Mouse (Mus musculus) neural tube, embryonic 11.5 days (tissue): ENCODE data around the gene Ttll8. TPM values are rescaled to one million over a fixed set of nuclear protein-coding genes. Genes with fewer than 3 reads are reported as not detected.

Experiments used
- ATAC-seq: fragments of 200-750 bp; cut with Nextera tagmentation; 2 replicates; pipeline ENCODE4 v1.8.0; 2017; ENCODE audit warnings: moderate number of reproducible peaks, mild to moderate bottlenecking, moderate TSS enrichment, moderate library complexity; ENCODE audit not compliant: insufficient read depth, low FRiP score, low TSS enrichment
- DNase-seq: peaks from one replicate; pipeline ENCODE4 v3.0.0-alpha.2; 2015; ENCODE audit warnings: low spot score
- H3K27ac ChIP-seq: fragments of 300-500 bp; sonication (generic); 2 replicates; pipeline ENCODE4 v1.5.1; 2014; ENCODE audit warnings: low read depth, mild to moderate bottlenecking, low read length
- H3K27me3 ChIP-seq: fragments of 300-500 bp; sonication (generic); 2 replicates; pipeline ENCODE4 v1.6.1; 2014; ENCODE audit warnings: mild to moderate bottlenecking, low read length, mixed read lengths; ENCODE audit not compliant: control insufficient read depth, insufficient read depth
- H3K36me3 ChIP-seq: fragments of 300-500 bp; sonication (generic); 2 replicates; pipeline ENCODE4 v1.6.1; 2014; ENCODE audit warnings: mild to moderate bottlenecking, low read length, moderate library complexity, mixed read lengths; ENCODE audit not compliant: control insufficient read depth, insufficient read depth
- H3K4me1 ChIP-seq: fragments of 300-500 bp; sonication (generic); 2 replicates; pipeline ENCODE4 v1.6.1; 2014; ENCODE audit warnings: low read length, mixed read lengths; ENCODE audit not compliant: control insufficient read depth, insufficient read depth
- H3K4me2 ChIP-seq: fragments of 300-500 bp; sonication (generic); 2 replicates; pipeline ENCODE4 v1.6.1; 2014; ENCODE audit warnings: low read depth, mild to moderate bottlenecking, moderate library complexity
- H3K4me3 ChIP-seq: fragments of 300-500 bp; sonication (generic); 2 replicates; pipeline ENCODE4 v1.5.1; 2014; ENCODE audit warnings: low read depth, low read length
- H3K9ac ChIP-seq: fragments of 300-500 bp; sonication (generic); 2 replicates; pipeline ENCODE4 v1.6.1; 2014; ENCODE audit warnings: mild to moderate bottlenecking, low read length
- H3K9me3 ChIP-seq: fragments of 300-500 bp; sonication (generic); 2 replicates; pipeline ENCODE4 v1.6.1; 2016; ENCODE audit warnings: low read length; ENCODE audit not compliant: control insufficient read depth
- WGBS: fragments of 180-500 bp; shearing (Covaris S2); extraction: QIAGEN DNeasy Blood & Tissue Kit; methylation state at CpG from one replicate; pipeline ENCODE4 v1.1.7; 2014; 5-methylcytosine and 5-hydroxymethylcytosine counted together
- polyA plus RNA-seq: library from polyadenylated mRNA; unstranded; fragments of >200 nt; fragmentation: Nextera tagmentation; extraction: Ambion mirVana; gene quantifications from 2 replicates; pipeline ENCODE4 v1.2.1, GENCODE M21; 2014

Gene Ttll8
- polyA plus RNA-seq, 1 experiment from 2014 or later: not detected

DNA sequence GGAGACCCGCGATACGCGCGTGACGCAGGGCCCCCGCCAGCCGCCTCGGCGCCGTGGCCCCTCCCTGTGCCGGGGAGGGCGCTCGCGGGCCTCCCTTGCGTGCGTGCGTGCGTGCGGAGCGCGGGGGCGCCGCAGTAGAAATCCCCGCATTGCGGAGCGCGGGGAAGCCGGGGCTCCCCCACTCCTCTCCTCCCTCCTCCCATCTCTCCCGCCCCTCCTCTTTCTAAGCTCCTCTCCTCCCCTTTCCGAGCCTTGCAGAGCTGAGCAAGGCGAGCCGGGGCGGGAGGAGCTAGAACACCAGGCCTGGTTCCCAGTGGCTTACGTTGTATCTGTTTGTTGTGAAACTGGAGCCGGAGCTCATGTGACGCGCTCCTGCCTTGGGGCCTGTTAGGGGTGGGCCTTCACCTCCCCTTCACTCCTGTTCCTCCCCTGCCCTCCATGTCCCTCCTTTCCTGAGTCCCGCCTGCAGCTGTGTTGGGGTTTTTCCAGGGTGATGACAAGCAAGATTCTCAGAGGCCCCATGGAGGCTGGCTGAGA lies 90.5 kb downstream of the Ttll8 start:
- ATAC-seq (peak; percentile 66), DNase-seq (peak; percentile 87)
- WGBS: under 1% methylated on average over 34 of the region's 39 CpGs
- Histone ChIP-seq H3K9ac (peak overlapping the region; percentile 82), H3K9me3 (no peaks in the 10 kb centered on the region), H3K27ac (0 out of 2 replicates have a peak overlapping the region, but pooled peaks have one; percentile 8), H3K4me2 (peak overlapping the region; percentile 84), H3K27me3 (no peaks in the 10 kb centered on the region), H3K4me1 (peaks cover 12% of the 10 kb centered on the region), H3K4me3 (peak overlapping the region; percentile 94), H3K36me3 (peaks cover 7% of the 10 kb centered on the region)

DNA sequence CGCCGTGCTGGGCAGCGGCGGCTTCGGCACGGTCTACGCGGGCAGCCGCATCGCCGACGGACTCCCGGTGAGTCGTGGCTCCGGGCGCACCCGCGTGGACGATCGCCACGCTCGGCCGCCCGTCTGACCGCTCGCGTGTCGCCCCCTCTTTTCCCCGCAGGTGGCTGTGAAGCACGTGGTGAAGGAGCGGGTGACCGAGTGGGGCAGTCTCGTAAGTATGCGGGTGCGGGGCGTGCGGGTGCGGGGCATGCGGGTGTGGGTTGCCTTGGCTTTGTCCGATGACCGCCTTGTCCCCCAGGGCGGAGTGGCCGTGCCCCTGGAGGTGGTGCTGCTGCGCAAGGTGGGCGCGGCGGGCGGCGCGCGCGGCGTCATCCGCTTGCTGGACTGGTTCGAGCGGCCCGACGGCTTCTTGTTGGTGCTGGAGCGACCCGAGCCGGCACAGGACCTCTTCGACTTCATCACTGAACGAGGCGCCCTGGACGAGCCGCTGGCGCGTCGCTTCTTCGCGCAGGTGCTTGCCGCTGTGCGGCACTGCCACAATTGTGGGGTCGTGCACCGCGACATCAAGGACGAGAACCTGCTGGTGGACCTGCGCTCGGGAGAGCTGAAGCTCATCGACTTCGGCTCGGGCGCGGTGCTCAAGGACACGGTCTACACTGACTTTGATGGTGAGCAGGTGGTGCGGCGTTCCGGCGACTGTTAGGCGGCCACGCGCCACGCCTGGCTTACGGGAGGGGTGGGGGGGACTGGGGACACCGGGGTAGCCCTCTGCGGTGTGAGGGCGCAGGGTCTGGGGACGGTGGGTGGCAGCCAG lies 91.1 kb downstream of the Ttll8 start:
- Histone ChIP-seq H3K4me1 (peaks cover 12% of the 10 kb centered on the region), H3K9ac (peak overlapping the region; percentile 82), H3K4me2 (peak overlapping the region; percentile 84), H3K27ac (peak overlapping the region; percentile 96), H3K4me3 (peak overlapping the region; percentile 94), H3K36me3 (peaks cover 7% of the 10 kb centered on the region), H3K9me3 (no peaks in the 10 kb centered on the region), H3K27me3 (no peaks in the 10 kb centered on the region)
- 0 out of 2 replicates have a peak, but pooled peaks have one; percentile 17 for ATAC-seq
- WGBS: under 1% methylated on average over 83 of the region's 98 CpGs
- DNase-seq: peak; percentile 53

DNA sequence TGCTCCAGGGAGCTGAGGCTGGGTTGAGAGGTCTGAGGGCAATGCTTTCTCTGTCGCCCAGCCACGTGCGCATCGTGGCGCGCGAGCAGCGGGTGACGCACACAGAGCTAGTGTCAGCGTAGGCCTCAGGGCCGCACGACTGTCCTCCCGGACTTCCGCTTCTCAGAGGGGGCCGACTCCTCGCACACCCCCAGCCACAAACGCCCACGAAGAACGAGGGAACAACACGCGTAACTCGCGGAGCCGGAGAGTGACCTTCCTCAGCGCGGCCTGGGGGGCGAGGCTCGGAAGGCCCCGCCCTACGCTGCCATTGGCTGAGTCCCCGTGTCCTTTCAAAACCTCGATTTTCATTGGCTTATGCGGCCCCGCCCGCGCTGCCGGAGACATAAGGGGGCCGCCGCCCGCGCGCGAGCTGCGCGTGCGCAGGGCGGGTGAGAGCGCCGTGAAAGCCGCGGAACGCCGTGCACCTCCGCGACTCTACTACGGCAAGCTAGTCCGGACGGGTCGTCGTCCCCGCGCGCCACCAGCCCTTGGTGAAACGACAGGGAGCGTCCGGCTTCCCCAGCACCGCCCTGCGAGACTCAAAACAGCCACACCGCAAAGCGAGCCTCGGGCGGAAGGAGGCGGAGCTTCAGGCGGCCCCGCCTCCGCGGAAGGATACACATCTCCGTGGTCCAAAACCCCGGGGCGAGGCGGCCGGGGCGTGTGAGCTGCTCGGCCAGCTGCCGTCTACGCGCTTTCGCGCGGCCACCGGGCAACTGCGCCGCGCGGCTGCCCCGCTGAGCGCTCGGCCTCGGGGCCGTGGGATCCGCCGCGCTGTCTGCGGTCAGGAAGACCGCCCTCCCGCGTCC lies 92.2 kb downstream of the Ttll8 start, which contains the start of gene Pim3:
TSS of gene Pim3 (plus strand) at position 415 of the 851 bp plus-strand sequence.
- DNase-seq: peak; percentile 98
- Histone ChIP-seq H3K9ac (peak within 1 kb of the TSS; percentile 82), H3K27me3 (no peaks in the 10 kb centered on the region), H3K4me3 (peak within 1 kb of the TSS; percentile 94), H3K4me1 (peaks cover 12% of the 10 kb centered on the region), H3K27ac (peak within 1 kb of the TSS; percentile 96), H3K36me3 (peaks cover 7% of the 10 kb centered on the region), H3K4me2 (peak within 1 kb of the TSS; percentile 84), H3K9me3 (no peaks in the 10 kb centered on the region)
- peak; percentile 86 for ATAC-seq
- under 1% methylated on average over 107 of the region's 107 CpGs for WGBS

DNA sequence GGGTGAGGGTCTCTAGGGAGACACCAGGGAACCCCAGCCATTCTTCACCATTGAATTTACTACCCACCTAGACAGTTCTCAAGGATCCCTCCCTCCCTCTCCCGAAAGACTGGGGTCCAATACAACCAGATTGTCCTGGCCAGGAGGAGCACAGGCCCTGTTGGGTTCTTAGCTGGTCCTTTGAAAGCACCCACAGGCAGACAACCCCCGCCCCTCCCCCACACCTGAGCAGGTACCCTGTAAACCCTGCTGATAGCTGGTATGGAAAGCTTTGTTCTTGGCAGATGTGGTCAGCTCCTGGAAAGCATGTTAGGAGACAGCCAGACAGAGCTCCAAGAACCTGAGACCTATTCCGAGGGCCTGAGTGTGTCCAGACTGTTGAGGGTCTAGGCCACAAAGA lies 93.4 kb downstream of the Ttll8 start:
- Histone ChIP-seq H3K4me1 (peaks cover 12% of the 10 kb centered on the region), H3K4me3 (no peak overlapping the region), H3K36me3 (peaks cover 7% of the 10 kb centered on the region), H3K9me3 (no peaks in the 10 kb centered on the region), H3K4me2 (no peak overlapping the region), H3K27ac (no peak overlapping the region), H3K27me3 (no peaks in the 10 kb centered on the region), H3K9ac (no peak overlapping the region)
- no peak for ATAC-seq
- WGBS: 90% methylated on average over 3 of the region's 3 CpGs
- DNase-seq: no peak

DNA sequence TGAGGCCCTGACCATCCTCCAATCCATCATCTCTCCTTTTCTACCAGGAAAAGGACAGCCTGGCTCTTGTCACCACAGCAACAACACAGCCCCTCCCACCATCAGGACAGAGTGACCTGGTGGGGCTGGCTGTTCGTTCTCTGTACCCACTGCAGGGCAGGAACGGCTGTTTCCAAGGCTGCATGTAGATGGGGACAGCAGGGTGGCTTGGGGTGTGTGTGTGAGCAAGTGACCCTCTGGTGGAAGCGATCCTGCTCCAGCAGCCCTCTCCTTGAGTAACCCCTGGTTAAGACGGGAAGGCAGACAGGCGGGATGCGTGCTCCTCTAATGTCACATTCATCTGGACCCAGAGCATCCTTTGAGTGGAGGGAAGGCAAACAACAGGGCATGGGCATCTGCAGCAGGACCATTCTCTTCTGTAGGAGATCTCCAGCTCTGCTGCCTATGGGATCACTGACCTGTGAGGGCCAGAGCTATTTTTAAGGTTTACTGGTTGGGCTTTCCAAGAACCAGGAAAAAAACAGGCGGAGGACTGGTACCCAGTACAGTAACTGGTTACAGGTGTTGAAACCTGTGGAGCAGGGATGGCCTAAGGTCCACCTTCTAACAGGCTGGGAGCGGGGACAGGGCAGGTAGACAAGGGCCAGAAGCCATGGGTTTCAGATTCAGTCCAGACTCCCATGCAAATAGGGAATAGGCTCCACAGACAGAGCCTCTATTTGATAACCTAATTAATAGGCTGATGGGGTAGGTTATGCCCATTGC lies 94.8 kb downstream of the Ttll8 start:
- Histone ChIP-seq H3K9me3 (no peaks in the 10 kb centered on the region), H3K4me2 (no peak overlapping the region), H3K4me1 (peaks cover 7% of the 10 kb centered on the region), H3K36me3 (peaks cover 2% of the 10 kb centered on the region), H3K27me3 (no peaks in the 10 kb centered on the region), H3K4me3 (no peak overlapping the region), H3K27ac (no peak overlapping the region), H3K9ac (no peak overlapping the region)
- ATAC-seq (no peak), DNase-seq (no peak)
- 73% methylated on average over 8 of the region's 8 CpGs for WGBS

DNA sequence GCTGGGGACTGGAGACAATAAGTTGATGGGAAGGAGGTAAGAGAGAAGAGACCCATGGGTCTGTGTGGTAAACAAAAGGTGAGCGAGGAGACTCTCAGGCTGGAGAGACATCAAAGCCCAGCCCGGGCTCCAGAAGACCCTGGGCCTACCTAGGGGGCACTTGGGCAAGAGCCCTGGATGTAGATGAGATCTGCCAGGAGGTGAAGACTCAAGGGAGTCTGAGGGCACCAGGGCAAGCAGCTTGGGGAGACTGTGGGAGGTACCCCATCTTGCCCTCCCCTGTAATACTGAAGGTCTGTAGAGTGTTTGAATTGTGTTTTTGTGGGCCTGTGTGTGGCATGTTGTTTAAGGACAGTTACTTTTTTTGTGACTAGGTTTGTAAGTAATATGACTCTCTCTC lies 95.5 kb downstream of the Ttll8 start:
- H3K27me3 ChIP-seq: no peaks in the 10 kb centered on the region
- WGBS: 63% methylated on average over 2 of the region's 2 CpGs
- no peak overlapping the region for H3K9ac ChIP-seq
- no peaks in the 10 kb centered on the region for H3K9me3 ChIP-seq
- H3K36me3 ChIP-seq: no peaks in the 10 kb centered on the region
- H3K4me2 ChIP-seq: no peak overlapping the region
- no peak for DNase-seq
- H3K4me3 ChIP-seq: no peak overlapping the region
- no peak for ATAC-seq
- no peaks in the 10 kb centered on the region for H3K4me1 ChIP-seq
- H3K27ac ChIP-seq: no peak overlapping the region

DNA sequence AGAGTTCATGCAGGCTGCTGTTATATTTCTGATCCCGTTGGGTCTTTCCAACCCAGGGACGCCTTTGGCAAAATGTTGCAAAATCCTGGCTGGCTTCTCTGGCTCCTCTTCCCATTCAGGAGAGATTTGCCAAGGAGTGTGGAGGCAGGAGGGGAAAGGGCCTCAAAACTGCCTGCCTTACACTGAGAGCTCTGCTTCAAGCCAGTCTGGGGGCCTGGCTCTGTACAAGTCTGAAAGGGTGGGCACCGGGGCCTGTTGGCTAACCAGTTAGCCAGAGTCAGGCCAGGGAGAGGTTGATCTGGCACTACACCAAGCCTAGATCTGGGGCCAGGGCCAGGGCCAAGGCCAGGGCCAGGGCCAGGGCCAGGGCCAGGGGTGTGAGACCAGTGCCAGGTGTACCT lies 96.1 kb downstream of the Ttll8 start:
- Histone ChIP-seq H3K36me3 (no peaks in the 10 kb centered on the region), H3K4me1 (no peaks in the 10 kb centered on the region), H3K9ac (no peak overlapping the region), H3K4me3 (no peak overlapping the region), H3K27ac (no peak overlapping the region), H3K4me2 (no peak overlapping the region), H3K9me3 (no peaks in the 10 kb centered on the region), H3K27me3 (no peaks in the 10 kb centered on the region)
- WGBS: 93% methylated on average over 3 of the region's 3 CpGs
- DNase-seq (no peak), ATAC-seq (no peak)

DNA sequence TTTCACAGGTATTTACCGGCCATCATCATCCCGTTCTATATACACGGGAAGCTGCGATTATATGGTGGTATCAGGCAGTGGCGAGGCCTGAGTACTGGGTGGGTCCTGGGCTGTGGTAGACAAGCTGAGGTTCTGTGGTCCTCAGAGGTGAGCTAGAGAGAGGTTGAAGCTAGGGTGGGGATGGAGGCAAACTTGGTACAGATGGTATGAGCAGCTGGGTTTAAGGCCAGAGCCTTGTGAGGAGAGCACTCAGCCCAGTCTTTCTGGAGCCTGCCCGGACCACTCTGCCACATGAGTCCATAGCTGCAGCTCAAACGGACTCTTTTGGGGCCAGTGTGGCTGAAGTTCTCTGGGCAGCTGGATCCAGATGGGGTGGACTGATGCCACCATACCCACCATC lies 96.9 kb downstream of the Ttll8 start:
- Histone ChIP-seq H3K9ac (no peak overlapping the region), H3K27me3 (no peaks in the 10 kb centered on the region), H3K36me3 (no peaks in the 10 kb centered on the region), H3K4me2 (no peak overlapping the region), H3K9me3 (no peaks in the 10 kb centered on the region), H3K4me3 (no peak overlapping the region), H3K27ac (no peak overlapping the region), H3K4me1 (no peaks in the 10 kb centered on the region)
- ATAC-seq (no peak), DNase-seq (no peak)
- 90% methylated on average over 7 of the region's 7 CpGs for WGBS
